Mouse (Mus musculus): ENCODE measurements around the gene Drc1.

Gene Drc1

GRCm38 (mm10) chr5:30281291-30281732 lies at the start of gene Drc1:
TSS of gene Drc1 (plus strand) at chr5:30281388.
- in situ Hi-C loops (cut with MseI, MboI) = no loop called here

- in situ Hi-C loops (cut with MseI, MboI) = no loop called here
These were observed 49.3 kb upstream of the Drc1 start for GRCm38 (mm10) chr5:30231891-30232270.

DNA sequence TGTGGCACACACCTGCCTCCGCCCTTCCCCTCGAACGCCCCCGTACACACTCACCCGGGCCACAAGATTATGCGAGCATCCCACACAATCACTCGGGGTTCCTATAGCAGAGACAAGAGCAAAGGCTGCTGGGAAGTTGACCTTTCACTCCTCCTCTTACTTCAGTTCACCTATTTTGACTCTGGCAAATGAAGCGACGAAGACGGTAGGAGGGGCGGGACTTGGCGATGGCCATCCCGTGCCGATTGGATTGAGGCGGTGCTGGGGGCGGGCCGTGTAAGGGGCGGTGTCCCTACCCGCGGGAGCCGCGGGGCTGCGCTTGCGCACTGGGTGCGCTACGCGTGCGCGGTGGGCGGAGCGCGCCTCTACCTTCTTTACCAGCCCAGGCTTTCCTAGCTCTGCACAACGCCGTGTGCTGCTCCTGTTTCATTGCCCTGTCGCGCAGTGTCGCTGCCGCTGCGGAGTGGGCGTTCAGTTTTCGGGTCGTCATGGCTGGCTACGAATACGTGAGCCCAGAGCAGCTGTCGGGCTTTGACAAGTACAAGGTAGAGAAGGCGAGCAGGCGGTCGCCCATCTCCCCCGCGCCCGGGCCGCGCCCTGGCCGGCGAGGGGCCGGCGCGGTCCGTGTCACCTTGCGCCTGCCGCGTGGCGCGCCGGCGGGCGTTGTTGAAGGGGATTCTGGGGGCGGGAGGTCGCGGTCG lies 48.8 kb upstream of the Drc1 start, which contains the start of gene Selenoi:
TSS of gene Selenoi (plus strand) at position 311 of the 701 bp plus-strand sequence.
- in situ Hi-C loops (cut with MseI, MboI) = no loop called here

DNA sequence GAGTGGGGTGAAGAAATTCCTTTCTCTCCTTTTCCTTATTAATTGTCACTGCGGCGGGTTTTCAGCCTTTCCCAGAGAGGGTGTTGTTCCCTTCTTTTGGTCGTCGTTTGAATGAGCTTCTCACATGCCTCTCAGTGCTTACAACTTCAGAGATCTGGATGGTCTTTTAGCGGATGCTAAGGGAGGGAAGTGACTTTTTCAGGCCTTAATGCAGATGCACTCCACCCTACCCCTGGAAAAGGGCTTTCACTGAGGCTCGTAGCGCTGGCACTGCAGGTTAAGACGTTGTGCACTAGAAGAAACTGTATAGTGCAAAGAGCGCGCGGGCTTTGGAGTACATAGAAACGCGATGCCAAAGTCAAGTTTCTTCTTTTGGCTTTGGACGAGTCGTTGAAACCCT lies 48.1 kb upstream of the Drc1 start:
- in situ Hi-C loops (cut with MseI, MboI) = no loop called here

DNA sequence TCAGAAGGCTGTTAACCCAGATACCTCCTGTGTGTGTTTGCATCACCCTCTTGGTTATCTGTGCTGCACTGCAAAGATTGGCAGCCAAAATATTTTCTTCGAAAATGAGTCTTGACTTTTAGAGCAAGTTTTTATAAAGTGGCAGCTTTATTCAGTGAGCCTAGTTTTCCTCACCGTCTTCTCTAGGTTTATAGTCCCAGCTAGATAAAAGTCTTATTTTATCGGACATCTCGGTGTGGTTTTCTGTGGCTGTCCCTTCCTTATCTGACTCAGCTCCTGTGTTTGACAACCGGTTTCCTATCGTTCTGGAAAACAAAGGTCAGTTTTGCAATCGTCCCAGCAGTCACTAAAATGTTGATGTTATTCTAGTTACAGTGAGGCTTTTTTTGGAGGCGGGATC lies 47.2 kb upstream of the Drc1 start:
- in situ Hi-C loops (cut with MseI, MboI) = no loop called here

GRCm38 (mm10) chr5:30235641-30236126 lies 45.5 kb upstream of the Drc1 start:
- in situ Hi-C loops (cut with MseI, MboI) = no loop called here

GRCm38 (mm10) chr5:30238533-30238932 lies 42.7 kb upstream of the Drc1 start:
- in situ Hi-C loops (cut with MseI, MboI) = no loop called here

DNA sequence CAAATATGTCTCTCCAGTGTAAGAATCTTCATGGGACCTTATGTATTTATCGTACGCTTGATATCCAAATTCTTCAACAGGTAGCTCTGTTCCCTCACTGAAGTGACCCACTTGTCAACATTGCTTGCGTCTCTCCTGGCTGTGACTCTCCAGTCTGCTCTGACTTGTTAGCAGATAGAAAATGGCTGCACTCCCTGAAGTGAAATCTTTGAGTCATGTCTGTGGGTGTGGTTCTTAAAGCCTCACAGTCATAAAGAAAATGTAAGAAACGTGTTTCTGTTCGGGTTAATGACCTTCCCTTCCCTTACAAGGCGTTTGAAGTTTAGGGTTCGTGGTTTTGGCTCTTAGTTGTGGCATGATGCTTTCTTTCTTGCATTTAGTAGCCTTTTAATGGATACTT lies 40.6 kb upstream of the Drc1 start:
- in situ Hi-C loops (cut with MseI, MboI) = no loop called here

- in situ Hi-C loops (cut with MseI, MboI) = no loop called here
These were observed 38.8 kb upstream of the Drc1 start for GRCm38 (mm10) chr5:30242410-30242809.

- in situ Hi-C loops (cut with MseI, MboI) = no loop called here
These were observed 37.4 kb upstream of the Drc1 start for GRCm38 (mm10) chr5:30243741-30244140.

DNA sequence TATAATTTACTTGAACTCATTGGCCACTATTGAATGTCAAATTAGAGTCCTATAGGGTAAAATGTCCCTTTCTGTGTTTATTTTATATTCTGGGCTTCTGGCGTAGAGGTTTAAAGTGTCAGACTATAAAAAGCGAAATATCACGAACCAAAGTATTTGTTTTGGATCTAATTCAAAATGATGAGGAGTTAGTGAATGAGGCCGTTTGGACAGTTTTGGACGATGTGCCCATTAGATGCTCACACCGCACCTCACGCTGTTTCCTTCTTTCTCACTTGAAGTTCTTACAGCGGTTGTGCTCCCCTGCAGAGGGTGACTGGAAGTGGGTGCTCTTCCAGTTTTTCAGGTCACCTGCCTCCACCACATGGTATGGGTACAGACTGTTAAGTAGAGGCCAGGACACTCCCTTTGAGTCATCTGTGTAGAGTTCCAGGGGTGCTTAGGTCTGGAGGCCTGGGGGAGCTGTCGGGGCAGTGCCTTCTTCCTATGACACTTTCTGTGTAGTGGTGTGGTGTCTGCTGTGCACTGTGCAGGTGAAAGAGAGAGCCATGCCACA lies 35.2 kb upstream of the Drc1 start:
- in situ Hi-C loops (cut with MseI, MboI) = no loop called here

- in situ Hi-C loops (cut with MseI, MboI) = no loop called here
These were observed 33.5 kb upstream of the Drc1 start for GRCm38 (mm10) chr5:30247666-30248065.

DNA sequence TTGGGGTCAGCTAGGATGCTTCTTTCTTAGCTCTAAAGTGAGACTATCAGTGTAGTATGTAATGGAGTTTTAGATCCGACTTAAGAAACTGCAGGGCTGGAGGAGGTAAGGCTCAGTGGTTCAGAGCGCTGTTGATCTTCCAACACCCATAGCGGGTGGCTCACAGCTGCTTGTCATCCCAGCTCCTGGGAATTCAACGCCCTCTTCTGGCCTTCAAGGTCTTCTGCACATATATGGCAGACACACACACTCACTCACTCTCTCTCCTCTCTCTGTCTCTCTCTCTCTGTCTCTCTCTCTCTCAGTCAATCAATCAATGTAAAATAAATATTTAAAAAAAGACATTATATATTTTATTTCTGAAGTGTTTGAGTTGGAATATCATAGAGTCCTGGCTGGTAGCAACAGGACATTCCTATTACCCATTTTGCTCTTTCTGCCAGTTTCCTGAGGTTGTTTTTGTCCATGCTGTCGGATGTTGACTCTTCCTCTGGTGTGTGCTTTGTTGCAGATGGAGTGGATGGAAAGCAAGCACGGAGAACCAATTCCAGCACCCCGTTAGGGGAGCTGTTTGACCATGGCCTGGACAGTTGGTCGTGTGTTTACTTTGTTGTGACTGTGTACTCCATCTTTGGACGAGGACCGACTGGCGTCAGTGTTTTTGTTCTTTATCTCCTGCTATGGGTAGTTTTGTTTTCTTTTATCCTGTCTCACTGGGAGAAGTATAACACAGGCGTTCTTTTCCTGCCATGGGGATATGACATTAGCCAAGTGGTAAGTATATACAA lies 25.4 kb upstream of the Drc1 start:
- in situ Hi-C loops (cut with MseI, MboI) = no loop called here

DNA sequence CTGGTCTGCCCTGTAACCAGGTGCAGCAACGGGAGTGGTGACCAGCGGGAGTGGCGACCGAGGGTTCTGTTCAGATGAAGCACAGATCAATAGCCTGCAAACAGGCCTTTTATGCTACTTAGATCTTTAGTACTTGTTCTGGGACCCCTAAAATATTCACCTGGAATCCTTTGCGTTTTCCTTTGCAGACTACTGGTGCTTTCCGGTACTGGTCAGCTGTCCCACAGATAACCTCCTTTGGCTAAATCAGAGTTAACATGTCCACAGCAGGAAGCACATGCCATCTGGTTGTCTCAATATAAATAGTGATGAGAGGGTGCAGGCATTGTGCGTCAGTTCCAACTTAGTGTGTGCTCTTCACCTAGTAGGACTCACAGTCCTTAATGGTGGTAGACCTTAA lies 22.4 kb upstream of the Drc1 start:
- in situ Hi-C loops (cut with MseI, MboI) = no loop called here

DNA sequence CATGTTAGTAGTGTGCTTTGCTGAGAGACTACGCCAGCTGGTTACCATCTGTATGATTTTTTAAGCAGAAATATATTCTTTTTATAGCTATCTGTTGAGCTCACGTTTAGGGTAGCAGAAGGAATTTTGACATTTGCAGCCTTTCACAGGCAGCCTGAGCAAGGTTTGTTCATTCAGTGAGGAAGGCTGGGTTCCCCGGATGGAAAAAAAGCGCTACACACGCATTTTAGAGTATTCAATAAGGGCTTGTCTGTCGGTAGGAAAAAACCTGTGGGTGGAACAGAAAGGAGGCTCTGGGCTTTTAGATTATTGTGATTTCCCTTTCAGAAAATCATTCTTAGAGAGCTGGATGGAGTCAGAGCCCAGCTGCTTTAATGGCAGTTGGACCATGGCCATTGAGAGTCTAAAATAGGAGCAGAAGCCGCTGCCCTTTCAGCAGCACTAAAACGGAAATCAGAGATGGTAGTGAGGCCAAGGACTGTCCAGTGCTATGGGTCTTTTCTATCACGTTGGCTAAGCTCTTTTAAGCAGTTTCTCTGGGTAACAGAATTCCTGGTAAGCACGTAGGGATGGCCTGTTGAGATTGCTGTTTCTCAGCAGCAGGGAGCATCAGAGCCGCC lies 10.5 kb upstream of the Drc1 start:
- in situ Hi-C loops (cut with MseI, MboI) = no loop called here

DNA sequence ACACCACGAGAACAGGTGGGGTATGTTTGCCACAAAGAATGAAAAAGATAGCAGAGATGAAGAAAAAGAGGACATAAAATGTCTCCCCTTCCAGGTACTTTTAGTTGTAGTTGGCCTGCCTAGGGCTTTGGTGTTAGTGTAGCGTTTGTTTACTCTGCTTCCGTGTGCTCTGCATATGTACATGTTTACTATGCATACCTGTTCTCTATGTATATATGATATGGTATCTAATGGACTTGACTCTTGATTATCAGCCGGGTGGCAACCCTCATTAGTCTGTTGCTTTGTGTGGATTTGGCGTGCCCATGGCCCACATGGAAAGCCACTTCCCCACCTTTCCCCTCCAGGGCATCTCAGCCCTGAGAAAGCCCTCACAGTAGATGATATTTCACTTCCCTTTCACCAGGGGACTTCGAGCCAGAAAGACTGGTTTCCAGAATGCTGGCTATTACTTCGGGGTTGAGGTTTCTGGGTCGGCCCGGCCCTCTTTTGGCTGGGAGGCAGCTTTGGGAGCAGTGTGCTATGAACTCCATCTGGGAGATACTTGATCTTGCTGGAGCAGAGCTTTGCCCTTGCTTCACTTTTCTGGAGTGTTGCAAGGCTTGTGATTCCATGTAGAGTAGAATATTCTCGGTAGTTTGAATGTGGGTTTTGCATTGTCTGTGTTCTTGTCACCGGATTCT lies 9.4 kb upstream of the Drc1 start:
- in situ Hi-C loops (cut with MseI, MboI) = no loop called here

DNA sequence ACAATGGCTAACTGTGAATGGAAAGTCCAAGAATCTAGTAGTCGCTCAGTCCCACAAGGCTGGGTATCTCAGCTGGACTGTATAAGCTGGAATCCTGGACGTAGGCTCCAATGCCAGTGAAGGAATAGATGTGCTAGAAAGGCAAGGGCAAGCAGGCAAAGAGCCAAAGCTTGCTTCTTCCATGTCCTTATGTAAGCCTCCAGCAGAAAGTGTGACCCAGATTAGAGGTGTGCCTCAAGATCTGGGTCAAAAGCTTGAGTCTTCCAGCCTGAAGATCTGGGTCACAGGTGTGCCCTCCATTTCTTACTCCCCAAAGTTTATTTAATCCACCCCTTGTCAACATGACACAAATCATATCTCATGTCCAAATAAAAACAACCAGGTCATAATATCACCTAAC lies 4.8 kb upstream of the Drc1 start:
- in situ Hi-C loops (cut with MseI, MboI) = no loop called here

GRCm38 (mm10) chr5:30278952-30279351 lies 2.2 kb upstream of the Drc1 start:
- in situ Hi-C loops (cut with MseI, MboI) = no loop called here

DNA sequence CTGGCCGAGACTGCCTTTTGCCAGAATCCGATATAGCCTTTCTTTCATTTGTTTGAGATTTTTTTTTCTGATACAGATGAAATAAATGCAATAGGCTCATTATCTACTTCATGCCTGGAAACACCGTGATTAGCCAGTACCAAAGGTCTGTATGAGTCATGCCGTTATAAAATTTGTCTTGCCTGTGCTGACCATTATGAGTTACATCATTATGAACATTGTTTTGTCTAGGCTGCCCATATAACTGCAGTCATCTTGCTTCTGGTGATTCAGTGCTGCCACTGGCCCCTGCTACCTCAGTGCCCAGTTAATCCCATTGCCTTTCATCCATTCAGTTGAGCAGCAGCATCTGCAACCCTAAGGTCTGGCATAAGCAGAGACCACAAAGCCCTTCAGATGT lies 1.7 kb upstream of the Drc1 start:
- in situ Hi-C loops (cut with MseI, MboI) = no loop called here

- in situ Hi-C loops (cut with MseI, MboI) = no loop called here
These were observed 324 bp upstream of the Drc1 start for GRCm38 (mm10) chr5:30280864-30281263.

GRCm38 (mm10) chr5:30285944-30286799 lies 5.0 kb downstream of the Drc1 start:
- in situ Hi-C loops (cut with MseI, MboI) = no loop called here
